In genomic region chr11:55607808-55608523, GRCm38 (mm10) we compare ENCODE assay signal across 9 mouse cellular contexts. TPM values are rescaled to one million over a fixed set of nuclear protein-coding genes. Genes with fewer than 3 reads are reported as not detected.
DNase-seq lines count a peak whose midpoint lies in the region; ATAC-seq and TF ChIP-seq lines count a peak whose summit lies in the region.
"Had no signal": no experiment of that assay in that cellular context is flagged by ENCODE, and none has a peak within 500 bp of the region (broad histone marks: within the 10 kb centered on the region; RNA-seq: fewer than 3 reads in every experiment).

Gene Glra1, minus strand, starts transcription at chr11:55608198.

- no peaks in the 10 kb centered on the region for H3K9me3 ChIP-seq in hindbrain, embryonic 16.5 days (ENCODE audit: control insufficient read depth, low read length)
- H3K9me3 ChIP-seq in limb, embryonic 10.5 days (replicated peaks): no peaks in the 10 kb centered on the region
- H3K9me3 ChIP-seq in midbrain, embryonic 15.5 days: no peaks in the 10 kb centered on the region
- H3K9me3 ChIP-seq: liver, embryonic 15.5 days had no signal

- ATAC-seq in cerebellum, adult (ENCODE audit: insufficient number of reproducible peaks, low FRiP score, low TSS enrichment): no peak
- ATAC-seq in hindbrain, embryonic 16.5 days: peak; percentile 70
- peak; percentile 83 for ATAC-seq in midbrain, embryonic 15.5 days (replicated peaks)

- no peaks in the 10 kb centered on the region for H3K27me3 ChIP-seq in cerebellum, adult 2 months (ENCODE audit: control insufficient read depth, insufficient read depth, low read length)
- no peaks in the 10 kb centered on the region for H3K27me3 ChIP-seq in hindbrain, embryonic 16.5 days (replicated peaks; ENCODE audit: control insufficient read depth, insufficient read depth, low read length)
- peaks cover 28% of the 10 kb centered on the region for H3K27me3 ChIP-seq in limb, embryonic 10.5 days (ENCODE audit: low read depth, poor library complexity, severe bottlenecking)
- peaks cover 24% of the 10 kb centered on the region for H3K27me3 ChIP-seq in midbrain, embryonic 15.5 days (replicated peaks)

- peak within 1 kb of the TSS; percentile 79 for H3K4me2 ChIP-seq in hindbrain, embryonic 16.5 days (ENCODE audit: low read length)
- peak within 1 kb of the TSS; percentile 84 for H3K4me2 ChIP-seq in midbrain, embryonic 15.5 days
- H3K4me2 ChIP-seq: liver, embryonic 15.5 days had no signal

- H3K4me1 ChIP-seq in cerebellum, adult 2 months (ENCODE audit: control insufficient read depth, insufficient read depth, low read length): no peaks in the 10 kb centered on the region
- H3K4me1 ChIP-seq in hindbrain, embryonic 16.5 days (ENCODE audit: control insufficient read depth, insufficient read depth, low read depth, low read length): peaks cover 4% of the 10 kb centered on the region
- H3K4me1 ChIP-seq in limb, embryonic 10.5 days: 0 out of 2 replicates have a peak, but pooled peaks cover 5% of the 10 kb centered on the region
- peaks cover 15% of the 10 kb centered on the region; the same call in 1 of the 2 replicates for H3K4me1 ChIP-seq in midbrain, embryonic 15.5 days
- H3K4me1 ChIP-seq: liver, embryonic 15.5 days had no signal

- WGBS in cerebellum, adult 2 months: 1% methylated on average over 36 of the region's 36 CpGs
- WGBS in hindbrain, embryonic 16.5 days: under 1% methylated on average over 36 of the region's 36 CpGs
- WGBS in limb, embryonic 10.5 days: 1% methylated on average over 36 of the region's 36 CpGs
- WGBS in midbrain, embryonic 15.5 days: under 1% methylated on average over 36 of the region's 36 CpGs

- TF ChIP-seq POLR2A in cerebellum, adult 2 months (IDR thresholded peaks at IDR 0.05; ENCODE audit: borderline replicate concordance, insufficient read depth, low read length): no peak

- peak; percentile 19 to 28 for DNase-seq in cerebellum, adult 2 months
- DNase-seq in cerebellum, postnatal 10 days: peak; percentile 60 to 68
- peak; percentile 27 to 28 for DNase-seq in frontal cortex, postnatal 36 days (ENCODE audit: low spot score in 2 of 2)
- DNase-seq in limb, embryonic 10.5 days (ENCODE audit: low spot score): peak; percentile 93
- DNase-seq in testis, postnatal 10 days (ENCODE audit: low spot score): peak; percentile 91

- no peak for TF ChIP-seq CTCF in cerebellum, adult 2 months (IDR thresholded peaks at IDR 0.05; ENCODE audit: borderline replicate concordance, insufficient read depth, low read depth, low read length)

- H3K27ac ChIP-seq in cerebellum, adult 2 months (ENCODE audit: insufficient read depth, low read length): no peak within 1 kb of the TSS
- H3K27ac ChIP-seq in hindbrain, embryonic 16.5 days (ENCODE audit: low read depth, low read length): peak within 1 kb of the TSS; percentile 80
- H3K27ac ChIP-seq in limb, embryonic 10.5 days: no peak within 1 kb of the TSS
- H3K27ac ChIP-seq in midbrain, embryonic 15.5 days: no peak within 1 kb of the TSS
- H3K27ac ChIP-seq: liver, embryonic 15.5 days had no signal

- H3K4me3 ChIP-seq in cerebellum, adult 2 months (replicated peaks; ENCODE audit: insufficient read depth, low read depth, low read length): peak within 1 kb of the TSS; percentile 32
- H3K4me3 ChIP-seq in hindbrain, embryonic 16.5 days (ENCODE audit: low read length): peak within 1 kb of the TSS; percentile 61
- H3K4me3 ChIP-seq in limb, embryonic 10.5 days: no peak within 1 kb of the TSS
- peak within 1 kb of the TSS; percentile 54 for H3K4me3 ChIP-seq in midbrain, embryonic 15.5 days
- H3K4me3 ChIP-seq: liver, embryonic 15.5 days had no signal

- H3K36me3 ChIP-seq in hindbrain, embryonic 16.5 days (ENCODE audit: control insufficient read depth, insufficient read depth, low read length): no peaks in the 10 kb centered on the region
- H3K36me3 ChIP-seq in limb, embryonic 10.5 days: no peaks in the 10 kb centered on the region
- H3K36me3 ChIP-seq in midbrain, embryonic 15.5 days (replicated peaks): no peaks in the 10 kb centered on the region
- H3K36me3 ChIP-seq: liver, embryonic 15.5 days had no signal

- peak within 1 kb of the TSS; percentile 72 for H3K9ac ChIP-seq in hindbrain, embryonic 16.5 days (ENCODE audit: low read depth, low read length)
- H3K9ac ChIP-seq in midbrain, embryonic 15.5 days: peak within 1 kb of the TSS; percentile 44
- H3K9ac ChIP-seq: liver, embryonic 15.5 days had no signal

RNA-seq across cellular contexts. Expression of gene Glra1, which starts in this region (rescaled TPM):
- polyA plus RNA-seq in cerebellum, adult 2 months (2012; rRNA removed): 20.8 and 27.3 TPM in 2 replicates
- polyA plus RNA-seq in hindbrain, embryonic 16.5 days (2015; fragmentation: Nextera tagmentation; extraction: Ambion mirVana): 2.5 and 2.8 TPM in 2 replicates
- not detected in 2 replicates for polyA plus RNA-seq in limb, embryonic 10.5 days (2016; fragmentation: Nextera tagmentation; extraction: Ambion mirVana)
- 0.34 TPM in 2 replicates for polyA plus RNA-seq in midbrain, embryonic 15.5 days (2015; fragmentation: Nextera tagmentation; extraction: Ambion mirVana)
- polyA plus RNA-seq: liver, embryonic 15.5 days had no signal

Comparison
In these comparisons a context has a peak if more than half of its experiments do, and no peak if none do; other contexts are left out.
1. Peak in DNase-seq in limb, embryonic 10.5 days; RNA of the gene not detected or under 1 TPM.
2. Peak in ATAC-seq, H3K4me3 ChIP-seq, H3K9ac ChIP-seq and H3K4me2 ChIP-seq in midbrain, embryonic 15.5 days; RNA of the gene not detected or under 1 TPM.
3. DNase-seq: peak in every context shown above with its lines; median percentile 93 in limb, embryonic 10.5 days; 91 in testis, postnatal 10 days; 64 in cerebellum, postnatal 10 days; 28 in frontal cortex, postnatal 36 days; 24 in cerebellum, adult 2 months.